Mouse (Mus musculus) frontal cortex, postnatal 25 days (tissue): ENCODE results near the gene Gramd1c.

Experiments
- DNase-seq, 2 experiments: peaks; one replicate each; pipeline ENCODE4 v3.0.0; 2022; ENCODE audit warnings: low spot score in 2 of 2

The Gramd1c gene

GRCm38 (mm10) chr16:44063025-44063894 lies at the start of gene Gramd1c:
Gene Gramd1c, minus strand, starts transcription at chr16:44063345.
- DNase-seq, result peak; percentile 27 to 31

- DNase-seq, result no peak
These were observed 45.9 kb upstream of the Gramd1c start for GRCm38 (mm10) chr16:44109002-44109401.

- DNase-seq, result no peak
These were observed 42.1 kb upstream of the Gramd1c start for GRCm38 (mm10) chr16:44105211-44105610.

GRCm38 (mm10) chr16:44103806-44104766 lies 40.9 kb upstream of the Gramd1c start:
- no peak for DNase-seq

GRCm38 (mm10) chr16:44102925-44103324 lies 39.8 kb upstream of the Gramd1c start:
- DNase-seq, result no peak

- DNase-seq, result no peak
These were observed 38.1 kb upstream of the Gramd1c start for GRCm38 (mm10) chr16:44101181-44101710.

- DNase-seq, result no peak
These were observed 36.2 kb upstream of the Gramd1c start for GRCm38 (mm10) chr16:44099377-44099776.

- no peak for DNase-seq
These were observed 24.5 kb upstream of the Gramd1c start for GRCm38 (mm10) chr16:44087650-44088049.

- DNase-seq, result no peak
These were observed 1.8 kb downstream of the Gramd1c start for GRCm38 (mm10) chr16:44061341-44061740.

GRCm38 (mm10) chr16:44060604-44061286 lies 2.4 kb downstream of the Gramd1c start:
- no peak for DNase-seq

GRCm38 (mm10) chr16:44058745-44059144 lies 4.4 kb downstream of the Gramd1c start:
- DNase-seq, result peak; percentile 56 to 77

GRCm38 (mm10) chr16:44055766-44056165 lies 7.4 kb downstream of the Gramd1c start:
- no peak for DNase-seq

GRCm38 (mm10) chr16:44053265-44053664 lies 9.9 kb downstream of the Gramd1c start:
- DNase-seq, result no peak

- no peak for DNase-seq
These were observed 10.8 kb downstream of the Gramd1c start for GRCm38 (mm10) chr16:44052390-44052789.

GRCm38 (mm10) chr16:44050139-44050538 lies 13.0 kb downstream of the Gramd1c start:
- DNase-seq, result no peak

- no peak for DNase-seq
These were observed 24.0 kb downstream of the Gramd1c start for GRCm38 (mm10) chr16:44039112-44039511.

GRCm38 (mm10) chr16:44035221-44035620 lies 27.9 kb downstream of the Gramd1c start:
- no peak for DNase-seq

- DNase-seq, result no peak
These were observed 29.8 kb downstream of the Gramd1c start for GRCm38 (mm10) chr16:44033365-44033764.

GRCm38 (mm10) chr16:44029273-44029672 lies 33.9 kb downstream of the Gramd1c start:
- no peak for DNase-seq

GRCm38 (mm10) chr16:44026822-44027221 lies 36.3 kb downstream of the Gramd1c start:
- DNase-seq, result no peak

GRCm38 (mm10) chr16:44026210-44026609 lies 36.9 kb downstream of the Gramd1c start:
- no peak for DNase-seq
